Mouse (Mus musculus): ENCODE measurements around the gene Wipf1.

The Wipf1 gene

GRCm38 (mm10) chr2:73440319-73440718, 89.2 kb downstream of the Wipf1 start:
- DNase-seq (ENCODE audit: low read depth, low spot score): no peak

GRCm38 (mm10) chr2:73436976-73437375, 92.6 kb downstream of the Wipf1 start:
- DNase-seq (ENCODE audit: low read depth, low spot score): no peak

- no peak for DNase-seq (ENCODE audit: low read depth, low spot score)
Observed at GRCm38 (mm10) chr2:73435847-73436246, 93.7 kb downstream of the Wipf1 start.

- DNase-seq (ENCODE audit: low read depth, low spot score): no peak
Observed at GRCm38 (mm10) chr2:73431959-73432396, 97.6 kb downstream of the Wipf1 start.

GRCm38 (mm10) chr2:73428803-73429468, 100.6 kb downstream of the Wipf1 start:
- DNase-seq (ENCODE audit: low read depth, low spot score): peak; percentile 64

GRCm38 (mm10) chr2:73427293-73427692, 102.2 kb downstream of the Wipf1 start:
- DNase-seq (ENCODE audit: low read depth, low spot score): no peak

GRCm38 (mm10) chr2:73425822-73426221, 103.7 kb downstream of the Wipf1 start:
- DNase-seq (ENCODE audit: low read depth, low spot score): no peak

GRCm38 (mm10) chr2:73419730-73420129, 109.8 kb downstream of the Wipf1 start:
- no peak for DNase-seq (ENCODE audit: low read depth, low spot score)

GRCm38 (mm10) chr2:73419285-73419684, 110.2 kb downstream of the Wipf1 start:
- DNase-seq (ENCODE audit: low read depth, low spot score): no peak

- no peak for DNase-seq (ENCODE audit: low read depth, low spot score)
Observed at GRCm38 (mm10) chr2:73415892-73416291, 113.6 kb downstream of the Wipf1 start.

GRCm38 (mm10) chr2:73410076-73410475, 119.5 kb downstream of the Wipf1 start:
- DNase-seq (ENCODE audit: low read depth, low spot score): no peak

GRCm38 (mm10) chr2:73407662-73408061, 121.9 kb downstream of the Wipf1 start:
- no peak for DNase-seq (ENCODE audit: low read depth, low spot score)

GRCm38 (mm10) chr2:73406336-73406915, 123.1 kb downstream of the Wipf1 start:
- no peak for DNase-seq (ENCODE audit: low read depth, low spot score)

GRCm38 (mm10) chr2:73404980-73405379, 124.6 kb downstream of the Wipf1 start:
- DNase-seq (ENCODE audit: low read depth, low spot score): no peak

GRCm38 (mm10) chr2:73404442-73404841, 125.1 kb downstream of the Wipf1 start:
- no peak for DNase-seq (ENCODE audit: low read depth, low spot score)

GRCm38 (mm10) chr2:73403385-73404013, 126.0 kb downstream of the Wipf1 start:
- DNase-seq (ENCODE audit: low read depth, low spot score): no peak

- no peak for DNase-seq (ENCODE audit: low read depth, low spot score)
Observed at GRCm38 (mm10) chr2:73401689-73402088, 127.8 kb downstream of the Wipf1 start.

GRCm38 (mm10) chr2:73397476-73397875, 132.1 kb downstream of the Wipf1 start:
- no peak for DNase-seq (ENCODE audit: low read depth, low spot score)

- DNase-seq (ENCODE audit: low read depth, low spot score): no peak
Observed at GRCm38 (mm10) chr2:73396828-73397325, 132.7 kb downstream of the Wipf1 start.

GRCm38 (mm10) chr2:73395516-73395915, 134.0 kb downstream of the Wipf1 start:
- no peak for DNase-seq (ENCODE audit: low read depth, low spot score)

- no peak for DNase-seq (ENCODE audit: low read depth, low spot score)
Observed at GRCm38 (mm10) chr2:73394476-73394875, 135.1 kb downstream of the Wipf1 start.

- DNase-seq (ENCODE audit: low read depth, low spot score): no peak
Observed at GRCm38 (mm10) chr2:73392772-73393171, 136.8 kb downstream of the Wipf1 start.

GRCm38 (mm10) chr2:73389951-73390350, 139.6 kb downstream of the Wipf1 start:
- DNase-seq (ENCODE audit: low read depth, low spot score): no peak
